Mouse (Mus musculus): Measurements from ENCODE around the gene Sectm1a. TPM values are rescaled to one million over a fixed set of nuclear protein-coding genes. Genes with fewer than 3 reads are reported as not detected.
"Not testable (repeated sequence)": the region's sequence is repeated elsewhere in the genome, so short reads cannot be mapped to it uniquely, and the experiment has no call there.

The Sectm1a gene
- polyA plus RNA-seq, 1 experiment from 2014 or later = not detected

DNA sequence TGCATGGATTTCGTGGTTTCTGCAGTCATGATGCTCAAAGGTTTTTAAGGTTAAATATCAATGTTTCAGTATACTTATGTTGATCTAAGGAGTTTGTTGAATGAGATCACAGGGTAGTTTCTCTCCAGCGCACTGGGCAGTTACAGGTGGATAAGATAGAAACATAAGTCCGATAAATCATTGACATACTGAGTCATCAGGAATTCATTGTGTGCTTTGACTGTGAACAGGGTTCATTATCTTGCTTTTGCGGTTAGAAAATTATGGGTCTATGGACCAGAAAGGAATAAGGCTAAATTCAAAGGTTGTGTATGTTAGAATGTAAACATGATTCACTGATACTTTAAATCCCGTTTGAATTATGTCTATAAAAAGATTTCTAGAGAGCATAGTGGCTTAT, 4.2 kb upstream of the Sectm1a start:
- Histone ChIP-seq H3K27me3 (no peaks in the 10 kb centered on the region), H3K36me3 (ENCODE audit: poor library complexity, severe bottlenecking) (no peaks in the 10 kb centered on the region), H3K9me3 (replicated peaks) (no peaks in the 10 kb centered on the region), H3K4me1 (no peaks in the 10 kb centered on the region), H3K4me2 (no peak overlapping the region), H3K4me3 (no peak overlapping the region), H3K27ac (no peak overlapping the region), H3K9ac (no peak overlapping the region)
- ATAC-seq = no peak
- 85% methylated on average over 5 of the region's 5 CpGs for WGBS

DNA sequence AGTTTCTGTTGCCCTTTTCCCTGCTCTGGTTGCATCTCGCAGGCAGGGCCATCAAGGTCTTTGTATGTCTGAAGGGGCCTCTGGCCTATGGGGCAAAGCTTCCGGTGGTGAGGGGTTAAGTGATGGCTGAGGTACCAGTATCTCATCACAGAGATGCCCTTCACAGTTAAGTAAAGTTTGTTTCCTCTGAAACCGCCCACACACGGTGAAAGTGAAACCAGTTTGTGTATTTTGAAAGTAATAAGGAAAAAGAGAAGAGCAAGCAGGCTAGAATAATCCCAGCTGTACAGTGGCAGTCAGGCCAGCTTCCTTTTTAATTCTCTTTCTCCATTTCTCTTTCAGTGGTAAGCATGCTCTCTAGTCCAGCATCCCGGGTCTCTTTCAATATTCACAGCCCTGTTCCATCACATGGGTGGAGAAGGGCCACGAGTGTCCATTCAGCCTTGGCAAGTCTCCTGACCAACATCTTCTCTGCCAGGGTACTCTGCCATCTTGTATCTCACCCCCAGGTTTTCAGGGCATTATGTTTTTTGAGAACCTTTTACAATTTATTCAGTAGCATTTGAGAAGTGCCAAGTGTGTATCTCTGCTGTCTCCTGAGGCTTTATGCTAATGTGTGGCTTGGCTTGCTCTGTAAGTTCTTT, 2.0 kb upstream of the Sectm1a start:
- WGBS = 82% methylated on average over 6 of the region's 6 CpGs

DNA sequence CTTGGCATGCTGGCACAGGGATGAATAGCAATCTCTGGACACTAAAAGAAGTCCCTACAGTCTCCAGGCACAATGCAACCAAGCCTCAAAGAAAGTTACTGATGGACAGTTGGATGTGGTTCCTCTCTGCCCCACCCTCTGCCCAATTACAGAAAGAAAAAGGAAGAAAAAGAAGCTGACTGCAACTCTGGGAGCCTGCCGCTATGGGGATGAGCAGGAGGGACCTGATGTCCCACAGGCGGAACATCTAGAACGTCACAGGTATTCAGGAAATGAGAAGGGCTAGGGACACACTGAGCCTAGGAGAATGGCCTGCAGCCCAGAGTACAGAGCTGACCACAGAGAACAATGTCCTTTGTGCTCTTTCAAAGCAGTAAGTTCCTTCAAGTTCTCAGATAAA, 1.2 kb upstream of the Sectm1a start:
- Histone ChIP-seq H3K4me2 (no peak overlapping the region), H3K36me3 (ENCODE audit: poor library complexity, severe bottlenecking) (no peaks in the 10 kb centered on the region), H3K9me3 (replicated peaks) (no peaks in the 10 kb centered on the region), H3K9ac (no peak overlapping the region), H3K27me3 (no peaks in the 10 kb centered on the region), H3K27ac (no peak overlapping the region), H3K4me1 (no peaks in the 10 kb centered on the region), H3K4me3 (no peak overlapping the region)
- WGBS = 88% methylated on average over 3 of the region's 3 CpGs
- ATAC-seq = no peak

More for the DNA sequence above, 2.0 kb upstream of the Sectm1a start:
- no peak for ATAC-seq
- no peak overlapping the region for H3K27ac ChIP-seq
- no peaks in the 10 kb centered on the region for H3K36me3 ChIP-seq (ENCODE audit: poor library complexity, severe bottlenecking)
- no peak overlapping the region for H3K4me3 ChIP-seq
- H3K27me3 ChIP-seq = no peaks in the 10 kb centered on the region
- H3K4me1 ChIP-seq = no peaks in the 10 kb centered on the region
- H3K9ac ChIP-seq = no peak overlapping the region
- H3K9me3 ChIP-seq (replicated peaks) = no peaks in the 10 kb centered on the region
- no peak overlapping the region for H3K4me2 ChIP-seq

DNA sequence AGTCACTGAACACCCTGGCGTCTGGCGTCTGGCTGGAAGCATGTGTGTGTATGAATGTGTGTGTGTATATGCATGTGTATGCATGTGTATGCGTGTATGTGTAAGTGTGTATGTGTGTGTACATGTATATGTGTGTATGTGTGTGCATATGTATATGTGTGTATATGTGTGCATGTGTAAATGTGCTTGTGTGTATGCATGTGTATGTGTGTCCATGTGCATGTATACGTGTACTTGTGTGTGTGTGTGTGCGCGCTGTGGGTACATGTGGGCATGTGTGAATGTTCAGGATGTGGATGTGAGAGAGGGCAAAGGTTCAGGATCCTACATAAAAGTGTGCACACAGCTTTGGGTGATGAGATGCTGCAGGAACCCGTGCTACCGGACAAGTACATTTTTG, 690 bp downstream of the Sectm1a start:
- Histone ChIP-seq H3K4me3 (no peak overlapping the region), H3K4me1 (no peaks in the 10 kb centered on the region), H3K36me3 (ENCODE audit: poor library complexity, severe bottlenecking) (no peaks in the 10 kb centered on the region), H3K27ac (no peak overlapping the region), H3K27me3 (no peaks in the 10 kb centered on the region), H3K9me3 (replicated peaks) (no peaks in the 10 kb centered on the region), H3K4me2 (no peak overlapping the region), H3K9ac (no peak overlapping the region)
- 94% methylated on average over 8 of the region's 8 CpGs for WGBS
- no peak for ATAC-seq

DNA sequence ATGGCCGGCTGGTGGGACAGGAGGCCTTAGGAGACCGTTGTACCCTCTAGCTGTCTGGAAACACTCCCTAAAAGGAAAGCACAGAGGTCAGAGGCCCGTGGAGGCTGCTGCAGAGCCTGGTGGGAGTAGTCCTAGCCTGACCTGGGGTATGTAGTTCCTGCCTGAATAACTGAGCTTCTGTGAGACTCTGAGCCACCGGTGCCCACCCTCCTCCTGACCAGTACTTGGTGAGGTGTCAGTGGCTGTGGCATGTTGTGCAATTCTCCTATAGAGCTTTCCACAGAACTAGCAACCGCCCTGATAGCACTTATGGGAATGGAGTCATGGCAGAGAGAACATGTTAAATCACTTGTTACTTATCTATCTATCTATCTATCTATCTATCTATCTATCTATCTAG, 5.4 kb downstream of the Sectm1a start:
- Histone ChIP-seq H3K4me1 (no peaks in the 10 kb centered on the region), H3K4me3 (no peak overlapping the region), H3K9me3 (replicated peaks) (no peaks in the 10 kb centered on the region), H3K27me3 (no peaks in the 10 kb centered on the region), H3K9ac (no peak overlapping the region), H3K27ac (no peak overlapping the region), H3K4me2 (no peak overlapping the region), H3K36me3 (ENCODE audit: poor library complexity, severe bottlenecking) (no peaks in the 10 kb centered on the region)
- 81% methylated on average over 5 of the region's 5 CpGs for WGBS
- ATAC-seq = no peak

DNA sequence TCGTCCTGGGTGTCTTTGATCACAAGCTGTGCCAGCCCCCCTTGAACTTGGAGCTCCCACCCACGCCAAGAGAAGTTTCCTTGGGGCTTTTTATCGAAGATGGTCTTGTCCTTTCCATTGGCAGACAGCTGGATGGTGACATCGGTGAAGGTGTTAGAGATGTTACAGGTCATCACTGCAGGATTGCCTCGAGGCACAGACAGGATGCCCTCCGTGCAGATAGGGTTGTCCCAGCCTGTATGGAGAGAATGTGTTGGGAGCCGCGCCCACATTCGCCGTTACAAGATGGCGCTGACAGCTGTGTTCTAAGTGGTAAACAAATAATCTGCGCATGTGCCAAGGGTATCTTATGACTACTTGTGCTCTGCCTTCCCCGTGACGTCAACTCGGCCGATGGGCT, 11.4 kb downstream of the Sectm1a start:
- H3K9me3 ChIP-seq (replicated peaks); H3K27ac ChIP-seq; H3K4me1 ChIP-seq; H3K4me2 ChIP-seq; H3K36me3 ChIP-seq (ENCODE audit: poor library complexity, severe bottlenecking); H3K4me3 ChIP-seq; ATAC-seq; H3K27me3 ChIP-seq; H3K9ac ChIP-seq: not testable (repeated sequence)
- 94% methylated on average over 12 of the region's 16 CpGs for WGBS

DNA sequence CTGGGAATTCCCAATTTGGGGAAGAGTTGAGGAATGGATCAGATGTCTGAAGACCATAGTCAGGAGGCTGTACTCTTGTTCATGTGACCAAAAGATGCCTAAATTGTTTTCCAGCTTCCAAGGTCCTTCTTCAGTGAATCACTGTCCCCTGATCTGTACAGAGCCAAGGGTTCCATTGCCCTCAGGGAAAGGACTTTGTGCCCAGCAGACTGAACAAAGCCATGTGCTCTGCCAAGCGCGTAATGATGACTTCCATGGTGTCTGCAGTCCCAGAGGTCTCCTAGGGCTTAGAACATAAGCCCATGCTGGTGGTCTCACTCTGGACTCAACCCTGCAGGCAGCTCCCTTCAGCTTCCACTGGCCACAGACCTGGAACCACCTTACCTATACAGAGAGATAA, 13.1 kb downstream of the Sectm1a start:
- H3K27me3 ChIP-seq = no peaks in the 10 kb centered on the region
- no peak for ATAC-seq
- H3K4me3 ChIP-seq = no peak overlapping the region
- H3K9me3 ChIP-seq (replicated peaks) = no peaks in the 10 kb centered on the region
- no peak overlapping the region for H3K27ac ChIP-seq
- H3K4me1 ChIP-seq = no peaks in the 10 kb centered on the region
- WGBS = 93% methylated on average over 2 of the region's 2 CpGs
- H3K36me3 ChIP-seq (ENCODE audit: poor library complexity, severe bottlenecking) = no peaks in the 10 kb centered on the region
- H3K9ac ChIP-seq = no peak overlapping the region
- H3K4me2 ChIP-seq = no peak overlapping the region

DNA sequence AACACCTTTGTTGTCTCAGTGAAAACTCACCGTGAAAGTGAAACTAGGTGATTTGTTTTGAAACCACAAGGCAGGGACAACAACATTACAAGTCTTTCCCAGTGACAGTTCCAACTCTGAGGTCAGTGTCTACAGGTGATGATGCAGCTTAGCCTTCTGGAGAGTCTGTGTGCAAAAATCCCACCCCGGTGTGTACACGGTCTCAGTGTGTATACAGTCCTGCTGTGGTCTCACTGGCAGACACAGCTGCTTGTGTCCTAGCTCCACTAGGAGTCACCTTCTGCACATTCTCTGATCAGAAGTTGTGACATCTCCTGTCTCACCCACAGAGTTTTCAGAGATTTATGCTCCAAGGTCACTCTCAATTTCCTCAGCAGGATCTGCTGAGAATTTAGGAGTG, 16.8 kb downstream of the Sectm1a start:
- Histone ChIP-seq H3K27ac (no peak overlapping the region), H3K27me3 (no peaks in the 10 kb centered on the region), H3K9ac (no peak overlapping the region), H3K4me1 (no peaks in the 10 kb centered on the region), H3K4me3 (no peak overlapping the region), H3K9me3 (replicated peaks) (no peaks in the 10 kb centered on the region), H3K36me3 (ENCODE audit: poor library complexity, severe bottlenecking) (no peaks in the 10 kb centered on the region), H3K4me2 (no peak overlapping the region)
- WGBS = 89% methylated on average over 3 of the region's 3 CpGs
- no peak for ATAC-seq

DNA sequence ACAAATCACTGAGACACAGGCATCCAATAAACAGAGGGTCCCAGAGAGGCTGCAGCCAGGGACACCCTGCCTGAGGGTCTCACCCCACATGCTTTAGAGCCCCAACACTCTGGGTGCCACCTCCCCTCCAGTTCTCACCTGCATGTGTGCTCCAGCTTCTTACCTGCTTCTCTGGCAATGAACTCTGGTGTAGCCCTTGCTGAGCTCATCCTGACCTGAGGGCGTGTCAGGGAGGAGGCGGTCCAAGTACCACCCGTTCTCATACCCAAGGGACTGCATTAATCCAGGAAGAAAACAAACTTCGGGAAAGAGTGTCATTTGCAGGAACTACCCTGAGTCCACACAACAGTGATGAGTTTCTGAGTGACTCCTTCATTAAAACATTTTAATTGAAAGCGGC, 17.6 kb downstream of the Sectm1a start, which contains the start of gene Sectm1b:
TSS of gene Sectm1b (minus strand) at position 191 of the 400 bp plus-strand sequence.
- no peaks in the 10 kb centered on the region for H3K36me3 ChIP-seq (ENCODE audit: poor library complexity, severe bottlenecking)
- no peak within 1 kb of the TSS for H3K4me3 ChIP-seq
- 87% methylated on average over 5 of the region's 5 CpGs for WGBS
- ATAC-seq = no peak
- no peak within 1 kb of the TSS for H3K4me2 ChIP-seq
- H3K9me3 ChIP-seq (replicated peaks) = no peaks in the 10 kb centered on the region
- no peaks in the 10 kb centered on the region for H3K4me1 ChIP-seq
- no peaks in the 10 kb centered on the region for H3K27me3 ChIP-seq
- no peak within 1 kb of the TSS for H3K9ac ChIP-seq
- H3K27ac ChIP-seq = no peak within 1 kb of the TSS

DNA sequence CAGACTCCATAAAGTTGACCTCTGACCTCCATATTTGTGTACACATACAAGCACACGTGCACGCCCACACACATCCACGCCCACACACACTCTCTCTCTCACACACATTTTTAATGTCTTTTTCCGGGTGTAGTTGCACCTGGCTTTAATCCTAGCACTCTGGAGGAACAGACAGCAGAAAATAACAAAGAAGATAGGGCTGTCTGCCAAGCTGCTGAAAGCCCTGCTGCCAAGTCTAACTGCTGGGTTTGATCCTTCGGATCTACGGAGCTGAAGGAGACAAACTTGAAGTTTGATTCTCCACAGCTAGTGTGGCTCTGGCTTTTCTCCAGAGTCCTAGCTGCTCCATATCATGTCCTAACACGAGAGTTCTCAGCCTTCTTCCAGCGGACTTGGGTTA, 19.4 kb downstream of the Sectm1a start:
- 78% methylated on average over 8 of the region's 8 CpGs for WGBS
- no peak overlapping the region for H3K4me2 ChIP-seq
- no peaks in the 10 kb centered on the region for H3K9me3 ChIP-seq (replicated peaks)
- H3K27ac ChIP-seq = no peak overlapping the region
- ATAC-seq = no peak
- no peaks in the 10 kb centered on the region for H3K4me1 ChIP-seq
- no peak overlapping the region for H3K9ac ChIP-seq
- no peak overlapping the region for H3K4me3 ChIP-seq
- no peaks in the 10 kb centered on the region for H3K36me3 ChIP-seq (ENCODE audit: poor library complexity, severe bottlenecking)
- no peaks in the 10 kb centered on the region for H3K27me3 ChIP-seq

DNA sequence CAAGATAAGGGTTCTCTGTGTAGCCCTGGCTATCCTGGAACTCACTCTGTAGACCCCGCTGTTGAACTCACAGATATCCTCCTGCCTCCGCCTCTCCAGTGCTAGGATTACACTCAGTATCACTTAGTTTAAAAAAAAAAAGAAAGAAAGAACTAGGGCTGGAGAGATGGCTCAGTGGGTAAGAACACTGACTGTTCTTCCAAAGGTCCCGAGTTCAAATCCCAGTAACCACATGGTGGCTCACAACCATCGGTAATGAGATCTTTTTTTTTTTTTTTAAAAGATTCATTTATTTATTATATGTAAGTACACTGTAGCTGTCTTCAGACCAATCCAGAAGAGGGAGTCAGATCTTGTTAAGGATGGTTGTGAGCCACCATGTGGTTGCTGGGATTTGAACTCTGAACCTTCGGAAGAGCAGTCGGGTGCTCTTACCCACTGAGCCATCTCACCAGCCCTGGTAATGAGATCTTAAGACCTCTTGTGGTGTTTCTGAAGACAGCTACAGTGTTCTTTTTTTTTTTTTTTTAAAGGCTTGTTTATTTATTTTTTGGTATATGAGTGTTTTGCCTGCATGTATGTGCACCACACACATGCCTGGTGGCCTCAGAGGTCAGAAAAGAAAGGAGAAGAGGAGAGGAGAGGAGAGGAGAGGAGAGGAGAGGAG, 20.5 kb downstream of the Sectm1a start:
- not testable (repeated sequence) for H3K36me3 ChIP-seq (ENCODE audit: poor library complexity, severe bottlenecking); H3K27ac ChIP-seq; H3K27me3 ChIP-seq; H3K9me3 ChIP-seq (replicated peaks); ATAC-seq; H3K4me3 ChIP-seq; H3K9ac ChIP-seq; H3K4me2 ChIP-seq; H3K4me1 ChIP-seq
- 92% methylated on average over 6 of the region's 6 CpGs for WGBS

DNA sequence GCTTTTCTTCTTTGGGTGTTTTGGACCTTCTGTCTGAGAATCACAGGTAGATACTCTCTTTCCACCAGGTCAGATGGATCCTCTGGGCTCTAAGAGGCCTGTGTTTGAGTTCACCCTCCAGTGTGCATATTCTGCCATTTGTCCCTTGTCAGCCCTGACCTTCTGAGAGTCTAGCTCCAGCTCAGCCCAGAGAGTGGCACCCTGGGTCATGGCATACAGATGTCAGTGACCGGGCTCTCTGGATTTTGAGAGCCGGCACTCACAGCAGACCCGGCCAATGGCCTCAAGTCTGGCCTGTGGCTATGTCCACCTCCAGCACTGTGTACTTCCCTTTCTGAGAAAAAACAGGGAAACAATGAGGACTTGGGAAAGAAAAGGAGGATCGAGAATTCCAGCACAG, 21.5 kb downstream of the Sectm1a start:
- Histone ChIP-seq H3K4me2 (no peak overlapping the region), H3K4me3 (no peak overlapping the region), H3K36me3 (ENCODE audit: poor library complexity, severe bottlenecking) (no peaks in the 10 kb centered on the region), H3K9ac (no peak overlapping the region), H3K27me3 (no peaks in the 10 kb centered on the region), H3K4me1 (no peaks in the 10 kb centered on the region), H3K9me3 (replicated peaks) (no peaks in the 10 kb centered on the region), H3K27ac (no peak overlapping the region)
- no peak for ATAC-seq
- WGBS = 92% methylated on average over 4 of the region's 4 CpGs

DNA sequence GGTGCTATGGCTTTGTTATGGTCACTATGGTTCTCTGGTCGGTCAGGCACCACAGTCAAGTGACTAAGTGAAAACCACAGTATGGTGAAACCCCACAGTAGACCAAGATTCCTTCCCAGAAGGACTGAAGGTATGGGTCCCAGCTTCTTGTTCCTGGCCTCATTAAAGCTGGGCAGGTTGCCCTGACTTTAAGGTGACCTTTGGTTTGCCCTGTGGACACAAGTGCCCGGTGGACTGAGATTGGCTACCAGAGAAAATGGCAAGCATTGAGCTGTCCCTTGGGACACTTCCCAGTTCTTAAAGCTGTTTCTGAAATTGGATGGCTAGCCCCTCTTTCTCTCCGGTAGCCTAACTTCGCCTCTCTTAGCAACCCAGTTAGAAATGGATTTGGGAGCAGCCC, 22.1 kb downstream of the Sectm1a start:
- no peak for ATAC-seq
- Histone ChIP-seq H3K9ac (no peak overlapping the region), H3K9me3 (replicated peaks) (no peaks in the 10 kb centered on the region), H3K36me3 (ENCODE audit: poor library complexity, severe bottlenecking) (no peaks in the 10 kb centered on the region), H3K4me1 (no peaks in the 10 kb centered on the region), H3K4me2 (no peak overlapping the region), H3K27ac (no peak overlapping the region), H3K27me3 (no peaks in the 10 kb centered on the region), H3K4me3 (no peak overlapping the region)
- WGBS = 88% methylated on average over 4 of the region's 4 CpGs

Data from forebrain, embryonic 13.5 days (tissue).